Mouse (Mus musculus): ENCODE measurements around the gene Cpeb4.

Cpeb4 gene

GRCm38 (mm10) chr11:31846771-31847468, 25.1 kb upstream of the Cpeb4 start:
- no peak for DNase-seq (ENCODE audit: low read depth)

GRCm38 (mm10) chr11:31847469-31847805, 24.6 kb upstream of the Cpeb4 start:
- no peak for DNase-seq (ENCODE audit: low read depth)

GRCm38 (mm10) chr11:31848725-31849124, 23.3 kb upstream of the Cpeb4 start:
- no peak for DNase-seq (ENCODE audit: low read depth)

GRCm38 (mm10) chr11:31850156-31850775, 21.7 kb upstream of the Cpeb4 start:
- DNase-seq (ENCODE audit: low read depth), result no peak

- DNase-seq (ENCODE audit: low read depth), result no peak
These were observed 21.0 kb upstream of the Cpeb4 start for GRCm38 (mm10) chr11:31850995-31851394.

GRCm38 (mm10) chr11:31851702-31852560, 20.1 kb upstream of the Cpeb4 start:
- no peak for DNase-seq (ENCODE audit: low read depth)

GRCm38 (mm10) chr11:31854955-31855354, 17.1 kb upstream of the Cpeb4 start:
- no peak for DNase-seq (ENCODE audit: low read depth)

- DNase-seq (ENCODE audit: low read depth), result no peak
These were observed 14.5 kb upstream of the Cpeb4 start for GRCm38 (mm10) chr11:31857479-31857878.

- DNase-seq (ENCODE audit: low read depth), result peak; percentile 85
These were observed 10.7 kb upstream of the Cpeb4 start for GRCm38 (mm10) chr11:31861149-31861890.

- DNase-seq (ENCODE audit: low read depth), result no peak
These were observed 4.0 kb upstream of the Cpeb4 start for GRCm38 (mm10) chr11:31867976-31868375.

- peak; percentile 98 for DNase-seq (ENCODE audit: low read depth)
These were observed 1.6 kb upstream of the Cpeb4 start for GRCm38 (mm10) chr11:31870285-31871010.

GRCm38 (mm10) chr11:31871135-31871541, 873 bp upstream of the Cpeb4 start:
- no peak for DNase-seq (ENCODE audit: low read depth)

- DNase-seq (ENCODE audit: low read depth), result no peak
These were observed 693 bp downstream of the Cpeb4 start for GRCm38 (mm10) chr11:31872546-31873261.

- no peak for DNase-seq (ENCODE audit: low read depth)
These were observed 2.1 kb downstream of the Cpeb4 start for GRCm38 (mm10) chr11:31874071-31874470.

- DNase-seq (ENCODE audit: low read depth), result no peak
These were observed 11.7 kb downstream of the Cpeb4 start for GRCm38 (mm10) chr11:31883671-31884070.

- no peak for DNase-seq (ENCODE audit: low read depth)
These were observed 13.8 kb downstream of the Cpeb4 start for GRCm38 (mm10) chr11:31885765-31886164.

- no peak for DNase-seq (ENCODE audit: low read depth)
These were observed 16.2 kb downstream of the Cpeb4 start for GRCm38 (mm10) chr11:31888229-31888628.

- DNase-seq (ENCODE audit: low read depth), result no peak
These were observed 20.1 kb downstream of the Cpeb4 start for GRCm38 (mm10) chr11:31892152-31892551.

GRCm38 (mm10) chr11:31893639-31894038, 21.6 kb downstream of the Cpeb4 start:
- no peak for DNase-seq (ENCODE audit: low read depth)

- no peak for DNase-seq (ENCODE audit: low read depth)
These were observed 24.2 kb downstream of the Cpeb4 start for GRCm38 (mm10) chr11:31896065-31896792.
